Comparison of ENCODE assay signal across 7 mouse cellular contexts in the genomic region with DNA sequence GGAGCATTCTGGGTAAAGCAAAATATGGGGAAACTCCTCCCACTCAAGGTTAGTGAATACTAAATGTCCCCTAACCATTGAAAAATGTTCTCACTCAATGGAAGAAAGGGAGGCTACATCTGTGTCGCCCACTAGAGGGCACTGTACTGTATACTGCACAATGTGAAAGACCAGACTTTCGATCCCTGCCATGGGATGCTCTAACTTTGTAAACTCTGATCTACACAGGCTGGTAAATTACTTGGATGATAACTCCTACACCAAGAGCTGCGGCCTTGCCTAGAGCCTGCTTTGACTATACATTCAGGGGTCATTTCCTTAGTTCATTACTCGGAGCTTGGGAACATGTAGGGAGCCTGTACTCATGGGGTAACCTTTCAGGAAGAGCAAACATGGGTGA. TPM values are rescaled to one million over a fixed set of nuclear protein-coding genes. Genes with fewer than 3 reads are reported as not detected.
DNase-seq lines count a peak whose midpoint lies in the region; ATAC-seq and TF ChIP-seq lines count a peak whose summit lies in the region.

No protein-coding gene starts in this region.

- 21% methylated on average over 4 of the region's 4 CpGs for WGBS in embryonic facial prominence, embryonic 10.5 days
- 15% methylated on average over 4 of the region's 4 CpGs for WGBS in heart, embryonic 13.5 days

- peak; percentile 72 for DNase-seq in embryonic facial prominence, embryonic 10.5 days (ENCODE audit: low spot score)
- DNase-seq in kidney, postnatal 14 days = peak; percentile 74
- peak; percentile 67 for DNase-seq in lung, postnatal 14 days
- DNase-seq in right cerebral cortex, postnatal 10 days (ENCODE audit: low spot score in 2 of 2) = peak; percentile 68 to 70

- peak overlapping the region; percentile 78; the same call in 1 of the 2 replicates for H3K9ac ChIP-seq in heart, embryonic 13.5 days

- H3K36me3 ChIP-seq in E14TG2a.4 (ENCODE audit: insufficient read depth, low read length) = no peaks in the 10 kb centered on the region
- peaks cover 9% of the 10 kb centered on the region for H3K36me3 ChIP-seq in embryonic facial prominence, embryonic 10.5 days (replicated peaks)
- no peaks in the 10 kb centered on the region; the same call in 1 of the 2 replicates for H3K36me3 ChIP-seq in heart, embryonic 13.5 days

- H3K4me3 ChIP-seq in E14TG2a.4 (replicated peaks; ENCODE audit: low read length) = peak overlapping the region; percentile 50
- no peak overlapping the region for H3K4me3 ChIP-seq in embryonic facial prominence, embryonic 10.5 days
- H3K4me3 ChIP-seq in heart, embryonic 13.5 days = peak overlapping the region; percentile 41

- peak; percentile 48 for ATAC-seq in activated CD4-positive, CD25-positive, alpha-beta regulatory T cell, adult 4 months
- ATAC-seq in heart, embryonic 13.5 days (ENCODE audit: extremely low read depth, insufficient number of reproducible peaks, low FRiP score, low TSS enrichment) = no peak

- peak overlapping the region; percentile 71 for H3K4me2 ChIP-seq in heart, embryonic 13.5 days

- 0 out of 2 replicates have a peak overlapping the region, but pooled peaks have one; percentile 35 for H3K27ac ChIP-seq in embryonic facial prominence, embryonic 10.5 days (replicated peaks)
- peak overlapping the region; percentile 92; the same call in 1 of the 2 replicates for H3K27ac ChIP-seq in heart, embryonic 13.5 days (replicated peaks)

- peak; percentile 83 for TF ChIP-seq CTCF in E14TG2a.4 (conservative IDR thresholded peaks at IDR 0.05; ENCODE audit: low read length)

- H3K4me1 ChIP-seq in E14TG2a.4 (replicated peaks; ENCODE audit: low read depth, low read length) = peaks cover 27% of the 10 kb centered on the region
- H3K4me1 ChIP-seq in embryonic facial prominence, embryonic 10.5 days = peaks cover 28% of the 10 kb centered on the region
- H3K4me1 ChIP-seq in heart, embryonic 13.5 days = peaks cover 16% of the 10 kb centered on the region

- H3K9me3 ChIP-seq in E14TG2a.4 (ENCODE audit: low read length) = no peaks in the 10 kb centered on the region
- no peaks in the 10 kb centered on the region for H3K9me3 ChIP-seq in embryonic facial prominence, embryonic 10.5 days
- no peaks in the 10 kb centered on the region for H3K9me3 ChIP-seq in heart, embryonic 13.5 days

- H3K27me3 ChIP-seq in E14TG2a.4 (ENCODE audit: insufficient read depth, low read length) = no peaks in the 10 kb centered on the region
- no peaks in the 10 kb centered on the region for H3K27me3 ChIP-seq in embryonic facial prominence, embryonic 10.5 days (replicated peaks; ENCODE audit: low read depth, poor library complexity, severe bottlenecking)
- no peaks in the 10 kb centered on the region for H3K27me3 ChIP-seq in heart, embryonic 13.5 days (replicated peaks)

RNA-seq across cellular contexts. Expression of a gene that starts 44.4 kb away (rescaled TPM):
- 1,000 to 10,000 TPM; 3,239 to 3,330 TPM for polyA plus RNA-seq in activated CD4-positive, CD25-positive, alpha-beta regulatory T cell, adult 4 months (2017; shearing (Covaris generic))
- 3,691 and 4,038 TPM in 2 replicates for polyA plus RNA-seq in embryonic facial prominence, embryonic 10.5 days (2016; fragmentation: Nextera tagmentation; extraction: Ambion mirVana)
- 1,787 and 2,104 TPM in 2 replicates for polyA plus RNA-seq in heart, embryonic 13.5 days (2015; fragmentation: Nextera tagmentation; extraction: Ambion mirVana)
